Comparison of ENCODE assay signal across 28 mouse cellular contexts in genomic region chr5:75623007-75623406, GRCm38 (mm10). TPM values are rescaled to one million over a fixed set of nuclear protein-coding genes. Genes with fewer than 3 reads are reported as not detected.
A peak's percentile ranks its signal among the peaks of the same experiment; 100 is the strongest.
DNase-seq lines count a peak whose midpoint lies in the region; ATAC-seq and TF ChIP-seq lines count a peak whose summit lies in the region.
"Had no signal": no experiment of that assay in that cellular context is flagged by ENCODE, and none has a peak within 500 bp of the region (broad histone marks: within the 10 kb centered on the region; RNA-seq: fewer than 3 reads in every experiment).

No protein-coding gene starts in this region.

- no peaks in the 10 kb centered on the region for H3K27me3 ChIP-seq in lung, postnatal 0 days (replicated peaks; ENCODE audit: insufficient read depth, low read length)
- no peaks in the 10 kb centered on the region for H3K27me3 ChIP-seq in forebrain, embryonic 10.5 days (ENCODE audit: poor library complexity, severe bottlenecking)
- H3K27me3 ChIP-seq: embryonic facial prominence, embryonic 12.5 days; hindbrain, embryonic 12.5 days; limb, embryonic 13.5 days; liver, embryonic 13.5 days; midbrain, embryonic 15.5 days; neural tube, embryonic 15.5 days; Patski had no signal

- H3K9ac ChIP-seq in lung, postnatal 0 days (replicated peaks; ENCODE audit: low read depth), result no peak overlapping the region
- H3K9ac ChIP-seq: embryonic facial prominence, embryonic 12.5 days; forebrain, postnatal 0 days; hindbrain, embryonic 12.5 days; limb, embryonic 13.5 days; liver, embryonic 13.5 days; midbrain, embryonic 15.5 days; neural tube, embryonic 15.5 days had no signal

- 0 out of 2 replicates have a peak, but pooled peaks have one; percentile 14 for ATAC-seq in lung, postnatal 0 days
- 0 out of 2 replicates have a peak, but pooled peaks have one; percentile 6 for ATAC-seq in megakaryocyte-erythroid progenitor cell, adult 5-6 weeks (replicated peaks; ENCODE audit: low FRiP score, low TSS enrichment, poor library complexity, severe bottlenecking)
- ATAC-seq: forebrain, postnatal 0 days; midbrain, embryonic 15.5 days; Patski had no signal

- H3K9me3 ChIP-seq in lung, postnatal 0 days (ENCODE audit: low read length), result no peaks in the 10 kb centered on the region
- H3K9me3 ChIP-seq in forebrain, embryonic 10.5 days, result no peaks in the 10 kb centered on the region
- H3K9me3 ChIP-seq: embryonic facial prominence, embryonic 12.5 days; G1E; hindbrain, embryonic 12.5 days; limb, embryonic 13.5 days; liver, embryonic 13.5 days; midbrain, embryonic 10.5 days; midbrain, embryonic 15.5 days; neural tube, embryonic 15.5 days had no signal

- H3K4me1 ChIP-seq in lung, postnatal 0 days (ENCODE audit: insufficient read depth, low read depth, low read length), result no peaks in the 10 kb centered on the region
- peaks cover 10% of the 10 kb centered on the region for H3K4me1 ChIP-seq in forebrain, embryonic 10.5 days
- H3K4me1 ChIP-seq: limb, embryonic 13.5 days had no signal

- WGBS in lung, postnatal 0 days, result 41% methylated on average over 11 of the region's 11 CpGs
- 95% methylated on average over 11 of the region's 11 CpGs for WGBS in forebrain, embryonic 10.5 days

- no peaks in the 10 kb centered on the region for H3K36me3 ChIP-seq in lung, postnatal 0 days (ENCODE audit: insufficient read depth, low read length)
- H3K36me3 ChIP-seq in forebrain, embryonic 10.5 days (replicated peaks), result peaks cover 48% of the 10 kb centered on the region
- H3K36me3 ChIP-seq: embryonic facial prominence, embryonic 12.5 days had no signal

- H3K4me2 ChIP-seq in lung, postnatal 0 days (replicated peaks; ENCODE audit: low read depth, low read length), result no peak overlapping the region
- H3K4me2 ChIP-seq: embryonic facial prominence, embryonic 12.5 days; heart, embryonic 11.5 days; hindbrain, embryonic 12.5 days; limb, embryonic 13.5 days; midbrain, embryonic 15.5 days; neural tube, embryonic 15.5 days had no signal

- TF ChIP-seq CTCF in lung, postnatal 0 days (IDR thresholded peaks at IDR 0.05), result no peak

- no peak overlapping the region for H3K27ac ChIP-seq in lung, postnatal 0 days (ENCODE audit: low read length)
- no peak overlapping the region for H3K27ac ChIP-seq in forebrain, embryonic 10.5 days
- H3K27ac ChIP-seq: embryonic facial prominence, embryonic 12.5 days; hindbrain, embryonic 12.5 days; hindbrain, postnatal 0 days; limb, embryonic 13.5 days; liver, embryonic 13.5 days; midbrain, embryonic 10.5 days; midbrain, embryonic 15.5 days; neural tube, embryonic 15.5 days had no signal

- DNase-seq in adrenal gland, adult 2 months, result peak; percentile 30
- DNase-seq in adrenal gland, postnatal 25 days, result no peak
- DNase-seq in lung, postnatal 0 days (ENCODE audit: low spot score), result peak; percentile 17
- DNase-seq in lung, postnatal 25 days (ENCODE audit: low spot score), result no peak
- no peak for DNase-seq in forebrain, embryonic 10.5 days (ENCODE audit: extremely low spot score, low spot score)
- DNase-seq in left cerebral cortex, postnatal 10 days (ENCODE audit: extremely low spot score in 1 of 2, low spot score in 2 of 2), result no peak
- DNase-seq: cerebellum, adult 11 months; cerebellum, adult 9-10 months; cerebellum, postnatal 36 days; forebrain, postnatal 0 days; heart, postnatal 36 days; kidney, adult 11 months; kidney, postnatal 14 days; liver, embryonic 13.5 days; lung, postnatal 10 days; right cerebral cortex, postnatal 4 days; thymus, postnatal 14 days had no signal

- TF ChIP-seq EP300 in lung, postnatal 0 days (IDR thresholded peaks at IDR 0.05), result no peak

- intact Hi-C loops in left cerebral cortex, postnatal 10 days (cut with DNase I), result no loop called here

- H3K4me3 ChIP-seq in lung, postnatal 0 days (ENCODE audit: low read depth, low read length), result no peak overlapping the region
- H3K4me3 ChIP-seq in forebrain, embryonic 10.5 days, result no peak overlapping the region
- H3K4me3 ChIP-seq: embryonic facial prominence, embryonic 12.5 days; hindbrain, embryonic 12.5 days; limb, embryonic 13.5 days; liver, embryonic 13.5 days; midbrain, embryonic 10.5 days; midbrain, embryonic 15.5 days; neural tube, embryonic 15.5 days had no signal

RNA-seq across cellular contexts. Expression of gene Kit, which starts 48.3 kb away (rescaled TPM):
- 1 to 10 TPM; 2.2 to 3.8 TPM for total RNA-seq in adrenal gland, adult 2 months (2021)
- polyA plus RNA-seq in adrenal gland, adult 2 months (2012; rRNA removed), result 2.4 and 3.0 TPM in 2 replicates
- total RNA-seq in adrenal gland, postnatal 25 days (2021), result 5.6 and 10.2 TPM in 2 replicates
- polyA plus RNA-seq in lung, postnatal 0 days (2015; fragmentation: Nextera tagmentation; extraction: Ambion mirVana), result 30.0 and 36.9 TPM in 2 replicates
- total RNA-seq in megakaryocyte-erythroid progenitor cell, adult 5-6 weeks (2014; fragmentation: Nextera tagmentation), result 238 and 240 TPM in 2 replicates
- 148 and 188 TPM in 2 replicates for total RNA-seq in megakaryocyte-erythroid progenitor cell, adult 5-6 weeks (2017)
- polyA plus RNA-seq in forebrain, embryonic 10.5 days (2016; fragmentation: Nextera tagmentation; extraction: Ambion mirVana), result 20.5 and 20.6 TPM in 2 replicates
- 10 to 100 TPM; 43.9 to 47.4 TPM for total RNA-seq in left cerebral cortex, postnatal 10 days (2021)

Comparison
In these comparisons a context has a peak if more than half of its experiments do, and no peak if none do; other contexts are left out.
1. DNase-seq: peak in adrenal gland, adult 2 months (single experiment) and lung, postnatal 0 days (single experiment); none in adrenal gland, postnatal 25 days (single experiment), lung, postnatal 25 days (single experiment), forebrain, embryonic 10.5 days (single experiment) and left cerebral cortex, postnatal 10 days (0 of 2).